In the genomic region with DNA sequence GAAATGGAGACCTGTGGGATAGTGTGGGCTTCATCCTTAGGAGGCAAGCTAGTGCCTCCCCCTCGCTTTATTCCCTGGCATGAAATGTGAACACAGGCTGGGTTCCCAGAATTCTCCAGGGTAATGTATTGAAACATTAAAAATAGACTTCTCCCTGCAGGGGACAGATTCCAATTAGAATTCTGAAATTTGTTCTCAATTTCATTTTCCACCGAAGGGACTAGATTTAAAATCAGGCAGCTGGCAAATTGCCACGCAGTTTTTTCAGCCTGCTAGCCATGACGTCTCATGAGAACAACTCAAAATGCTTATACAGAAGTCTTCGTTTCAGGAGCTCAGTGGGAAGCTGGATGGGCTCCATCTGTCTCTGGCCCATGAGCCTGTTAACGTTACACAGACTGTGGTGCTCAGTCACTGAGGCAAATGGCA, we compare ENCODE assay signal across 8 mouse cellular contexts.
DNase-seq lines count a peak whose midpoint lies in the region; ATAC-seq and TF ChIP-seq lines count a peak whose summit lies in the region.

No protein-coding gene starts in this region.

- H3K9ac ChIP-seq in heart, adult 2 months (ENCODE audit: low read depth, low read length) = no peak overlapping the region
- H3K9ac ChIP-seq in kidney, postnatal 0 days (ENCODE audit: low read depth, low read length) = no peak overlapping the region
- H3K9ac ChIP-seq in intestine, embryonic 16.5 days (ENCODE audit: low read depth, low read length) = no peak overlapping the region

- no peak for TF ChIP-seq POLR2A in heart, adult 2 months (IDR thresholded peaks at IDR 0.05; ENCODE audit: insufficient read depth, low read depth, low read length)

- intact Hi-C loops in heart, adult 2 months (cut with DNase I) = no loop called here
- intact Hi-C loops in left cerebral cortex, postnatal 4 days (cut with DNase I) = no loop called here

- no peaks in the 10 kb centered on the region for H3K9me3 ChIP-seq in heart, embryonic 10.5 days
- H3K9me3 ChIP-seq in kidney, postnatal 0 days (replicated peaks; ENCODE audit: low read length) = no peaks in the 10 kb centered on the region
- H3K9me3 ChIP-seq in intestine, embryonic 16.5 days (ENCODE audit: control insufficient read depth, low read length) = no peaks in the 10 kb centered on the region

- no peak for TF ChIP-seq EP300 in heart, adult 2 months (IDR thresholded peaks at IDR 0.05; ENCODE audit: insufficient read depth, low read depth, low read length)

- H3K27me3 ChIP-seq in heart, adult 2 months (ENCODE audit: control insufficient read depth, insufficient read depth, low read length) = no peaks in the 10 kb centered on the region
- H3K27me3 ChIP-seq in heart, embryonic 10.5 days (ENCODE audit: insufficient read depth, poor library complexity, severe bottlenecking) = no peaks in the 10 kb centered on the region
- H3K27me3 ChIP-seq in kidney, postnatal 0 days (ENCODE audit: insufficient read depth, low read length) = no peaks in the 10 kb centered on the region
- no peaks in the 10 kb centered on the region for H3K27me3 ChIP-seq in intestine, embryonic 16.5 days (replicated peaks; ENCODE audit: control insufficient read depth, insufficient read depth, low read length)

- H3K36me3 ChIP-seq in heart, adult 2 months (ENCODE audit: control insufficient read depth, insufficient read depth, low read length) = no peaks in the 10 kb centered on the region
- H3K36me3 ChIP-seq in heart, embryonic 10.5 days = no peaks in the 10 kb centered on the region
- H3K36me3 ChIP-seq in kidney, postnatal 0 days (ENCODE audit: insufficient read depth, low read length) = no peaks in the 10 kb centered on the region
- H3K36me3 ChIP-seq in intestine, embryonic 16.5 days (ENCODE audit: control insufficient read depth, insufficient read depth, low read length) = no peaks in the 10 kb centered on the region

- peak; percentile 89 for ATAC-seq in frontal cortex, adult (ENCODE audit: low TSS enrichment)
- no peak for ATAC-seq in kidney, postnatal 0 days (replicated peaks; ENCODE audit: low FRiP score, low read depth)
- no peak for ATAC-seq in megakaryocyte, adult 5-6 weeks (ENCODE audit: poor library complexity, severe bottlenecking)
- no peak for ATAC-seq in intestine, embryonic 16.5 days

- WGBS in heart, adult 2 months = 49% methylated on average over 6 of the region's 6 CpGs
- 72% methylated on average over 6 of the region's 6 CpGs for WGBS in heart, embryonic 10.5 days
- WGBS in kidney, postnatal 0 days = 49% methylated on average over 6 of the region's 6 CpGs
- 35% methylated on average over 6 of the region's 6 CpGs for WGBS in intestine, embryonic 16.5 days

- H3K27ac ChIP-seq in heart, adult 2 months = no peak overlapping the region; the same call in 1 of the 2 replicates
- H3K27ac ChIP-seq in heart, embryonic 10.5 days = no peak overlapping the region
- no peak overlapping the region for H3K27ac ChIP-seq in kidney, postnatal 0 days
- no peak overlapping the region for H3K27ac ChIP-seq in intestine, embryonic 16.5 days (ENCODE audit: low read length)

- no peak overlapping the region for H3K4me3 ChIP-seq in heart, adult 2 months
- H3K4me3 ChIP-seq in heart, embryonic 10.5 days = no peak overlapping the region
- no peak overlapping the region for H3K4me3 ChIP-seq in kidney, postnatal 0 days (replicated peaks; ENCODE audit: low read depth, low read length)
- no peak overlapping the region for H3K4me3 ChIP-seq in intestine, embryonic 16.5 days (ENCODE audit: low read length)

- no peak overlapping the region for H3K4me2 ChIP-seq in kidney, postnatal 0 days (ENCODE audit: low read length)
- H3K4me2 ChIP-seq in intestine, embryonic 16.5 days (ENCODE audit: low read depth, low read length) = no peak overlapping the region

- DNase-seq in heart, adult 2 months = peak; percentile 37 to 42
- no peak for DNase-seq in heart, embryonic 10.5 days (ENCODE audit: low spot score)
- DNase-seq in adrenal gland, postnatal 36 days = peak; percentile 7 to 29
- peak; percentile 33 for DNase-seq in kidney, postnatal 0 days (ENCODE audit: low spot score)
- peak; percentile 91 for DNase-seq in left cerebral cortex, postnatal 4 days

- no peaks in the 10 kb centered on the region for H3K79me2 ChIP-seq in heart, adult 2 months (replicated peaks; ENCODE audit: control insufficient read depth, insufficient read depth, low read length)

- H3K4me1 ChIP-seq in heart, adult 2 months (ENCODE audit: control insufficient read depth, insufficient read depth, low read length) = no peaks in the 10 kb centered on the region
- H3K4me1 ChIP-seq in heart, embryonic 10.5 days = no peaks in the 10 kb centered on the region
- H3K4me1 ChIP-seq in kidney, postnatal 0 days (replicated peaks; ENCODE audit: insufficient read depth, low read length) = no peaks in the 10 kb centered on the region
- H3K4me1 ChIP-seq in intestine, embryonic 16.5 days (ENCODE audit: control insufficient read depth, insufficient read depth, low read length) = 0 out of 2 replicates have a peak, but pooled peaks cover 5% of the 10 kb centered on the region

- no peak for TF ChIP-seq CTCF in heart, adult 2 months (IDR thresholded peaks at IDR 0.05)
- no peak for TF ChIP-seq CTCF in kidney, postnatal 0 days (IDR thresholded peaks at IDR 0.05; ENCODE audit: low read depth)
